Mouse (Mus musculus): ENCODE measurements at regions not wholly inside any gene's neighbourhood (a gene's known extent, or its start where the extent isn't known, plus 50 kb on each side); places are given as distances from the start of the nearest gene placed in this dataset.
"Not testable (repeated sequence)": the region's sequence is repeated elsewhere in the genome, so short reads cannot be mapped to it uniquely, and the experiment has no call there.

- not testable (repeated sequence) for H3K4me3 ChIP-seq (ENCODE audit: low read depth, low read length); H3K9ac ChIP-seq (ENCODE audit: low read depth, low read length); H3K9me3 ChIP-seq (replicated peaks; ENCODE audit: control insufficient read depth, low read length); H3K27me3 ChIP-seq (ENCODE audit: control insufficient read depth, insufficient read depth, low read depth, low read length); H3K4me1 ChIP-seq (ENCODE audit: control insufficient read depth, low read depth, low read length); H3K4me2 ChIP-seq (ENCODE audit: low read depth, low read length); H3K27ac ChIP-seq (ENCODE audit: low read length); H3K36me3 ChIP-seq (ENCODE audit: control insufficient read depth, insufficient read depth); ATAC-seq (ENCODE audit: low read depth)
- 80% methylated on average over 12 of the region's 12 CpGs for WGBS (ENCODE audit: insufficient replicate concordance)
These were observed 183.7 kb upstream of the Ccdc54 start for GRCm38 (mm10) chr16:50774699-50775098.

GRCm38 (mm10) chr16:50766055-50766770 lies 175.3 kb upstream of the Ccdc54 start:
- Histone ChIP-seq H3K4me1 (ENCODE audit: control insufficient read depth, low read depth, low read length) (no peaks in the 10 kb centered on the region), H3K36me3 (ENCODE audit: control insufficient read depth, insufficient read depth) (no peaks in the 10 kb centered on the region), H3K27me3 (ENCODE audit: control insufficient read depth, insufficient read depth, low read depth, low read length) (no peaks in the 10 kb centered on the region), H3K4me2 (ENCODE audit: low read depth, low read length) (no peak overlapping the region), H3K27ac (ENCODE audit: low read length) (no peak overlapping the region), H3K4me3 (ENCODE audit: low read depth, low read length) (no peak overlapping the region), H3K9me3 (replicated peaks; ENCODE audit: control insufficient read depth, low read length) (no peaks in the 10 kb centered on the region), H3K9ac (ENCODE audit: low read depth, low read length) (no peak overlapping the region)
- no peak for ATAC-seq (ENCODE audit: low read depth)
- WGBS (ENCODE audit: insufficient replicate concordance), result 65% methylated on average over 11 of the region's 11 CpGs

GRCm38 (mm10) chr16:50762096-50762495 lies 171.1 kb upstream of the Ccdc54 start:
- Histone ChIP-seq H3K36me3 (ENCODE audit: control insufficient read depth, insufficient read depth) (no peaks in the 10 kb centered on the region), H3K27me3 (ENCODE audit: control insufficient read depth, insufficient read depth, low read depth, low read length) (no peaks in the 10 kb centered on the region), H3K9me3 (replicated peaks; ENCODE audit: control insufficient read depth, low read length) (no peaks in the 10 kb centered on the region), H3K4me2 (ENCODE audit: low read depth, low read length) (no peak overlapping the region), H3K4me3 (ENCODE audit: low read depth, low read length) (no peak overlapping the region), H3K9ac (ENCODE audit: low read depth, low read length) (no peak overlapping the region), H3K4me1 (ENCODE audit: control insufficient read depth, low read depth, low read length) (no peaks in the 10 kb centered on the region), H3K27ac (ENCODE audit: low read length) (no peak overlapping the region)
- ATAC-seq (ENCODE audit: low read depth), result no peak
- WGBS (ENCODE audit: insufficient replicate concordance), result 57% methylated on average over 3 of the region's 3 CpGs

- 51% methylated on average over 5 of the region's 5 CpGs for WGBS (ENCODE audit: insufficient replicate concordance)
- no peak overlapping the region for H3K4me3 ChIP-seq (ENCODE audit: low read depth, low read length)
- no peaks in the 10 kb centered on the region for H3K36me3 ChIP-seq (ENCODE audit: control insufficient read depth, insufficient read depth)
- no peaks in the 10 kb centered on the region for H3K27me3 ChIP-seq (ENCODE audit: control insufficient read depth, insufficient read depth, low read depth, low read length)
- H3K9ac ChIP-seq (ENCODE audit: low read depth, low read length), result no peak overlapping the region
- no peaks in the 10 kb centered on the region for H3K4me1 ChIP-seq (ENCODE audit: control insufficient read depth, low read depth, low read length)
- H3K9me3 ChIP-seq (replicated peaks; ENCODE audit: control insufficient read depth, low read length), result no peaks in the 10 kb centered on the region
- no peak overlapping the region for H3K27ac ChIP-seq (ENCODE audit: low read length)
- ATAC-seq (ENCODE audit: low read depth), result no peak
- H3K4me2 ChIP-seq (ENCODE audit: low read depth, low read length), result no peak overlapping the region
These were observed 169.0 kb upstream of the Ccdc54 start for GRCm38 (mm10) chr16:50759979-50760378.

- H3K27me3 ChIP-seq (ENCODE audit: control insufficient read depth, insufficient read depth, low read depth, low read length), result no peaks in the 10 kb centered on the region
- no peak for ATAC-seq (ENCODE audit: low read depth)
- no peak overlapping the region for H3K9ac ChIP-seq (ENCODE audit: low read depth, low read length)
- no peak overlapping the region for H3K27ac ChIP-seq (ENCODE audit: low read length)
- no peaks in the 10 kb centered on the region for H3K4me1 ChIP-seq (ENCODE audit: control insufficient read depth, low read depth, low read length)
- no peak overlapping the region for H3K4me3 ChIP-seq (ENCODE audit: low read depth, low read length)
- 34% methylated on average over 4 of the region's 4 CpGs for WGBS (ENCODE audit: insufficient replicate concordance)
- H3K4me2 ChIP-seq (ENCODE audit: low read depth, low read length), result no peak overlapping the region
- H3K36me3 ChIP-seq (ENCODE audit: control insufficient read depth, insufficient read depth), result no peaks in the 10 kb centered on the region
- no peaks in the 10 kb centered on the region for H3K9me3 ChIP-seq (replicated peaks; ENCODE audit: control insufficient read depth, low read length)
These were observed 165.7 kb upstream of the Ccdc54 start for GRCm38 (mm10) chr16:50756696-50757095.

GRCm38 (mm10) chr16:50753612-50754389 lies 162.8 kb upstream of the Ccdc54 start:
- no peaks in the 10 kb centered on the region for H3K27me3 ChIP-seq (ENCODE audit: control insufficient read depth, insufficient read depth, low read depth, low read length)
- WGBS (ENCODE audit: insufficient replicate concordance), result 6% methylated on average over 3 of the region's 3 CpGs
- no peaks in the 10 kb centered on the region for H3K9me3 ChIP-seq (replicated peaks; ENCODE audit: control insufficient read depth, low read length)
- H3K4me2 ChIP-seq (ENCODE audit: low read depth, low read length), result no peak overlapping the region
- no peak overlapping the region for H3K27ac ChIP-seq (ENCODE audit: low read length)
- no peak for ATAC-seq (ENCODE audit: low read depth)
- no peaks in the 10 kb centered on the region for H3K36me3 ChIP-seq (ENCODE audit: control insufficient read depth, insufficient read depth)
- no peak overlapping the region for H3K4me3 ChIP-seq (ENCODE audit: low read depth, low read length)
- no peaks in the 10 kb centered on the region for H3K4me1 ChIP-seq (ENCODE audit: control insufficient read depth, low read depth, low read length)
- H3K9ac ChIP-seq (ENCODE audit: low read depth, low read length), result no peak overlapping the region

GRCm38 (mm10) chr16:50753046-50753445 lies 162.1 kb upstream of the Ccdc54 start:
- Histone ChIP-seq H3K4me3 (ENCODE audit: low read depth, low read length) (no peak overlapping the region), H3K4me2 (ENCODE audit: low read depth, low read length) (no peak overlapping the region), H3K4me1 (ENCODE audit: control insufficient read depth, low read depth, low read length) (no peaks in the 10 kb centered on the region), H3K27ac (ENCODE audit: low read length) (no peak overlapping the region), H3K27me3 (ENCODE audit: control insufficient read depth, insufficient read depth, low read depth, low read length) (no peaks in the 10 kb centered on the region), H3K9me3 (replicated peaks; ENCODE audit: control insufficient read depth, low read length) (no peaks in the 10 kb centered on the region), H3K36me3 (ENCODE audit: control insufficient read depth, insufficient read depth) (no peaks in the 10 kb centered on the region), H3K9ac (ENCODE audit: low read depth, low read length) (no peak overlapping the region)
- ATAC-seq (ENCODE audit: low read depth), result no peak
- 65% methylated on average over 11 of the region's 11 CpGs for WGBS (ENCODE audit: insufficient replicate concordance)

GRCm38 (mm10) chr16:50752277-50752600 lies 161.3 kb upstream of the Ccdc54 start:
- no peaks in the 10 kb centered on the region for H3K9me3 ChIP-seq (replicated peaks; ENCODE audit: control insufficient read depth, low read length)
- no peak overlapping the region for H3K4me2 ChIP-seq (ENCODE audit: low read depth, low read length)
- no peak overlapping the region for H3K9ac ChIP-seq (ENCODE audit: low read depth, low read length)
- no peak overlapping the region for H3K27ac ChIP-seq (ENCODE audit: low read length)
- no peaks in the 10 kb centered on the region for H3K36me3 ChIP-seq (ENCODE audit: control insufficient read depth, insufficient read depth)
- ATAC-seq (ENCODE audit: low read depth), result no peak
- H3K4me3 ChIP-seq (ENCODE audit: low read depth, low read length), result no peak overlapping the region
- H3K4me1 ChIP-seq (ENCODE audit: control insufficient read depth, low read depth, low read length), result no peaks in the 10 kb centered on the region
- H3K27me3 ChIP-seq (ENCODE audit: control insufficient read depth, insufficient read depth, low read depth, low read length), result no peaks in the 10 kb centered on the region
- WGBS (ENCODE audit: insufficient replicate concordance), result 74% methylated on average over 10 of the region's 10 CpGs

- ATAC-seq (ENCODE audit: low read depth), result no peak
- 59% methylated on average over 9 of the region's 9 CpGs for WGBS (ENCODE audit: insufficient replicate concordance)
- no peaks in the 10 kb centered on the region for H3K27me3 ChIP-seq (ENCODE audit: control insufficient read depth, insufficient read depth, low read depth, low read length)
These were observed 160.7 kb upstream of the Ccdc54 start for GRCm38 (mm10) chr16:50751495-50752276.

More at GRCm38 (mm10) chr16:50751495-50752276, 160.7 kb upstream of the Ccdc54 start:
- Histone ChIP-seq H3K4me3 (ENCODE audit: low read depth, low read length) (no peak overlapping the region), H3K4me2 (ENCODE audit: low read depth, low read length) (no peak overlapping the region), H3K4me1 (ENCODE audit: control insufficient read depth, low read depth, low read length) (no peaks in the 10 kb centered on the region), H3K9ac (ENCODE audit: low read depth, low read length) (no peak overlapping the region), H3K9me3 (replicated peaks; ENCODE audit: control insufficient read depth, low read length) (no peaks in the 10 kb centered on the region), H3K36me3 (ENCODE audit: control insufficient read depth, insufficient read depth) (no peaks in the 10 kb centered on the region), H3K27ac (ENCODE audit: low read length) (no peak overlapping the region)

Measured in liver, embryonic 16.5 days (tissue).